Mouse (Mus musculus): ENCODE measurements around the gene Ush2a. TPM values are rescaled to one million over a fixed set of nuclear protein-coding genes. Genes with fewer than 3 reads are reported as not detected.

The Ush2a gene
- polyA plus RNA-seq, 1 experiment from 2014 or later, result 0.12 TPM

DNA sequence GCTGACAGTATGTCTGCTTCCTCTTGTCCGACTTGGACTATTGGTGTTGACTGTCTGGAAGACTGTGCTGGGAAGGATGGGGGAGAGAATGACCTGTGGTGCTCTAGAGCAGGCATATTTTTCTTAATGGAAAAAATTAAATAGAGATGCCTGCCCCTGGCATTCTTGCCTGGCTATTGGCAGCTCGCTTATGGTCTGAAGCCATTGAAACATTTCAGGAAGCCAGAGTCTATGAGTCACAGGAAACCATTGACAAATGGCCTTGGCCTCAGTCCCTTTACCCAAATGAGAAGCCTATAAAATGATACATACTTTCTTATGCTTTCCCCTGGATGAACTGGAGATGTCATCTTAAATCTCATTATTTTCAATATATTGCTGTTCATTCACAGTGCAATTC lies 92.9 kb downstream of the Ush2a start:
- Histone ChIP-seq H3K9me3 (ENCODE audit: control insufficient read depth, low read length) (no peaks in the 10 kb centered on the region), H3K27me3 (ENCODE audit: control insufficient read depth, insufficient read depth, low read length) (no peaks in the 10 kb centered on the region), H3K4me3 (ENCODE audit: low read depth, low read length) (no peak overlapping the region), H3K4me1 (replicated peaks; ENCODE audit: control insufficient read depth, insufficient read depth, low read length) (no peaks in the 10 kb centered on the region), H3K27ac (ENCODE audit: low read depth, low read length) (no peak overlapping the region), H3K9ac (ENCODE audit: low read length) (no peak overlapping the region), H3K36me3 (ENCODE audit: control insufficient read depth, insufficient read depth, low read length) (no peaks in the 10 kb centered on the region), H3K4me2 (ENCODE audit: low read depth, low read length, severe bottlenecking) (no peak overlapping the region)
- no peak for ATAC-seq (replicated peaks; ENCODE audit: low FRiP score)
- 93% methylated on average over 2 of the region's 2 CpGs for WGBS
- no peak for DNase-seq (ENCODE audit: low spot score)

DNA sequence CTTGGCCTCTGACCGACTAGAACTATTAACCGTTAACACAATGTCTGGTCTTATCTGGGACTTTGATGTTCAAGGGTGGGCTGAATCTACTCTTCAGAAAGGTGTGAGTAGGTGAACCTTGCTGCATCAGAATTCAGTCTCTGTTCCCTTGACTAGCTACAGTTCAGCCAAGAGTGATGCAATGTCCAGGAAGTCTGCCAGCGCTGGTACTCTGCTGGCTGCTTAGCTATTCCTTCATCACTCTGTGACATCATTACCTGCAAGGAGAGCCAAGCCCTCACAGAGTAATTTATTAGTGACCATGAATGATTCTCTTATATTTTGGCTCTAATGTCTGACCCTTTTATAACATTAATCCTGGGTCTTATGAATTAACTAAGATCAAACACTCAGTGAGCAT lies 101.7 kb downstream of the Ush2a start:
- WGBS, result 87% methylated on average over 3 of the region's 3 CpGs
- DNase-seq (ENCODE audit: low spot score), result no peak

DNA sequence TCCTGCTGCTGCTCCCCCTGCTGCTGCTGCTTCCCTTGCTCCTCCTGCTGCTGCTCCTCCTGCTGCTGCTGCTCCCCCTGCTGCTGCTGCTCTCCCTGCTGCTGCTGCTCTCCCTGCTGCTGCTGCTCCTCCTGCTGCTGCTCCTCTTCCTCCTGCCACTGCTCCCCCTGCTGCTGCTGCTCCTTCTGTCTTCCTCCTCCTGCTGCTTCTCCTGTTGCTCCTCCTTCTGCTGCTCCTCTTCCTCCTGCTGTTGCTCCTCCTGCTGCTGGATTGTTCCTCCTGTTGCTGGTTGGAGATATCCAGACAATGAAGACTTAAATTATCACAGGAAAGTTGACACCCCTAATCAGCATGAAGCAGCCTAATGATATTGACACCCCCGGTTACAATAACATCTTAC lies 123.4 kb downstream of the Ush2a start:
- no peaks in the 10 kb centered on the region for H3K36me3 ChIP-seq (ENCODE audit: control insufficient read depth, insufficient read depth, low read length)
- H3K4me3 ChIP-seq (ENCODE audit: low read depth, low read length), result no peak overlapping the region
- DNase-seq (ENCODE audit: low spot score) (no peak), ATAC-seq (replicated peaks; ENCODE audit: low FRiP score) (no peak)
- H3K9me3 ChIP-seq (ENCODE audit: control insufficient read depth, low read length), result no peaks in the 10 kb centered on the region
- no peak overlapping the region for H3K27ac ChIP-seq (ENCODE audit: low read depth, low read length)
- WGBS, result 77% methylated on average over 1 of the region's 1 CpGs
- no peaks in the 10 kb centered on the region for H3K27me3 ChIP-seq (ENCODE audit: control insufficient read depth, insufficient read depth, low read length)
- H3K4me1 ChIP-seq (replicated peaks; ENCODE audit: control insufficient read depth, insufficient read depth, low read length), result no peaks in the 10 kb centered on the region
- no peak overlapping the region for H3K9ac ChIP-seq (ENCODE audit: low read length)
- H3K4me2 ChIP-seq (ENCODE audit: low read depth, low read length, severe bottlenecking), result no peak overlapping the region

More for the DNA sequence above, 101.7 kb downstream of the Ush2a start:
- H3K4me1 ChIP-seq (replicated peaks; ENCODE audit: control insufficient read depth, insufficient read depth, low read length), result no peaks in the 10 kb centered on the region
- no peak overlapping the region for H3K4me3 ChIP-seq (ENCODE audit: low read depth, low read length)
- H3K4me2 ChIP-seq (ENCODE audit: low read depth, low read length, severe bottlenecking), result no peak overlapping the region
- H3K27me3 ChIP-seq (ENCODE audit: control insufficient read depth, insufficient read depth, low read length), result no peaks in the 10 kb centered on the region
- no peak for ATAC-seq (replicated peaks; ENCODE audit: low FRiP score)
- no peaks in the 10 kb centered on the region for H3K9me3 ChIP-seq (ENCODE audit: control insufficient read depth, low read length)
- no peak overlapping the region for H3K9ac ChIP-seq (ENCODE audit: low read length)
- no peak overlapping the region for H3K27ac ChIP-seq (ENCODE audit: low read depth, low read length)
- H3K36me3 ChIP-seq (ENCODE audit: control insufficient read depth, insufficient read depth, low read length), result no peaks in the 10 kb centered on the region

DNA sequence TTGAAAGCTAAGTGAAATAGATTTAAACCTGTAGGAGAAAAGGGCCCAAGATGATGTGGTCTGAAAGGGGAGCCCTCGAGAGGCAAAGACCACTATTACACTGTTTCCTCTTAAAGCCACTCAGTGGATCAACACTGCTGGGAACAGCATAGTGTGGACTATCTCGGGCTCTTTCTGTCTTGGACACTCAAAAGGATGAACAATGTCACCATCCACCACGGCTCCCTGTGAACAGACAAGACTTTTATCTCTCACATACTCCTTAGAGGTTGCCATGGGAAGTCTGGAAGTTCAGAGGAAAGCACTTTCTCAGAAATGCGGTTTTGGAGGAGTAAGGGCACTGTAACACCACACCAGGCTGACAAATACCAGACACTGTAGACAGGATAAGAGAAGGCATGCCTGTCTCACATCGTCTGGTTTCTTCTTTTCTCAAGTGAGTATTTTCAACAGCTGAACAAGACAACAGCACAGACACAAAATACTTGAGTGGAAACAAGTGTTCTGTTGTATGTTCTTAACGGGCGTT lies 124.0 kb downstream of the Ush2a start:
- H3K9ac ChIP-seq (ENCODE audit: low read length), result no peak overlapping the region
- H3K36me3 ChIP-seq (ENCODE audit: control insufficient read depth, insufficient read depth, low read length), result no peaks in the 10 kb centered on the region
- WGBS, result 79% methylated on average over 7 of the region's 7 CpGs
- H3K4me3 ChIP-seq (ENCODE audit: low read depth, low read length), result no peak overlapping the region
- no peaks in the 10 kb centered on the region for H3K9me3 ChIP-seq (ENCODE audit: control insufficient read depth, low read length)
- ATAC-seq (replicated peaks; ENCODE audit: low FRiP score), result no peak
- no peaks in the 10 kb centered on the region for H3K27me3 ChIP-seq (ENCODE audit: control insufficient read depth, insufficient read depth, low read length)
- DNase-seq (ENCODE audit: low spot score), result no peak
- H3K4me2 ChIP-seq (ENCODE audit: low read depth, low read length, severe bottlenecking), result no peak overlapping the region
- H3K4me1 ChIP-seq (replicated peaks; ENCODE audit: control insufficient read depth, insufficient read depth, low read length), result no peaks in the 10 kb centered on the region
- H3K27ac ChIP-seq (ENCODE audit: low read depth, low read length), result no peak overlapping the region

DNA sequence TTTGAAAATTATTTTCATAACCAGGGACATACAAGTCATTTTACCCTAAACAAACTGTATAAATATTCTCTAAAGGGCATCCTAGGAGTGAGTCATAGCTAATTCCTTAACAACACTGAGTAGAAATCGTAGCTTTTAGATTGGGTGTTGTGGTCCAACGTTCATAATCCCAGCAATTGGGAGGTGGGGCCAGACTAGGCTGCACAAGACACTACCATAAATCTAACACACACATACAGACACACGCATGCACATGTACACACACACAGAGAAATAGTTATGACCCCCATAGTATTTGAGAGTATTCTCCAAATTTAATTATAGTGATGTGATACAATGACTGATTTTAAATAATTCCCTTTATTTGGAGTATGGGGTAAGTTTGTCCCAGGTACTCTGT lies 125.5 kb downstream of the Ush2a start:
- H3K4me3 ChIP-seq (ENCODE audit: low read depth, low read length), result no peak overlapping the region
- no peak overlapping the region for H3K27ac ChIP-seq (ENCODE audit: low read depth, low read length)
- H3K4me1 ChIP-seq (replicated peaks; ENCODE audit: control insufficient read depth, insufficient read depth, low read length), result no peaks in the 10 kb centered on the region
- H3K9me3 ChIP-seq (ENCODE audit: control insufficient read depth, low read length), result no peaks in the 10 kb centered on the region
- no peaks in the 10 kb centered on the region for H3K27me3 ChIP-seq (ENCODE audit: control insufficient read depth, insufficient read depth, low read length)
- ATAC-seq (replicated peaks; ENCODE audit: low FRiP score), result no peak
- no peak overlapping the region for H3K9ac ChIP-seq (ENCODE audit: low read length)
- H3K4me2 ChIP-seq (ENCODE audit: low read depth, low read length, severe bottlenecking), result no peak overlapping the region
- 88% methylated on average over 3 of the region's 3 CpGs for WGBS
- DNase-seq (ENCODE audit: low spot score), result no peak
- no peaks in the 10 kb centered on the region for H3K36me3 ChIP-seq (ENCODE audit: control insufficient read depth, insufficient read depth, low read length)

DNA sequence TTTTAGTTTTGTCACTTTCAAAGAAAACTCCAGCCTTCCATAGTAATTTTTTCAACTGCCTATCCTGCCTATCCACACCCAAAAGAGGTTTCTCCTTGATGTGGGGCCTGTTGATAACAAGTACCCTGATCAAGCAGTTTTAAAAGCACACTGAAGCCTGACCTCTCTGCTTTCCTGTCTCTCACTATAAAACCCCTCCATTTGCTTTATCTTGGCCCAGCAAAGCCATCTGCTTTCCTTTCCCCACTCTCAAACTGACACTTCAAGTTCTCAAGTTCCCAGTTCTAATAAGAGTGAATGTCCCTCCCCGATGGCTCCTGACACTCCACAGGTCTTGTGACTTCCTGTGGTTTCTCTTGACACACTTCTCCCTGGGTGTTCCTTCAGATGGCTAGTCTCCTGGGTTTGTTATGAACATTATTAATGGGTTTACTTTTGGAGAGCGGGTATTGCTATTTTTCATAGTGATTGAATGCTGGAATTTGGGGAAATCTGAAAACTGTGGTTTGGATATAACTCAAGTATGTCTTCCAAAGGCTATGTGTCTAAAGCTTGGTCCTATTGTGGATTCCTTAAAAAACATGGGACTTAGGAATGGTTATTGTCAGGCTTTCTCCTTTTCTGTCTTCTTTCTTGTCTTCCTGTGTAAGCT lies 126.1 kb downstream of the Ush2a start:
- no peak for ATAC-seq (replicated peaks; ENCODE audit: low FRiP score)
- H3K4me1 ChIP-seq (replicated peaks; ENCODE audit: control insufficient read depth, insufficient read depth, low read length), result no peaks in the 10 kb centered on the region
- no peak overlapping the region for H3K4me3 ChIP-seq (ENCODE audit: low read depth, low read length)
- no peak overlapping the region for H3K27ac ChIP-seq (ENCODE audit: low read depth, low read length)
- H3K9me3 ChIP-seq (ENCODE audit: control insufficient read depth, low read length), result no peaks in the 10 kb centered on the region
- no peak for DNase-seq (ENCODE audit: low spot score)
- no peak overlapping the region for H3K9ac ChIP-seq (ENCODE audit: low read length)
- no peaks in the 10 kb centered on the region for H3K36me3 ChIP-seq (ENCODE audit: control insufficient read depth, insufficient read depth, low read length)
- no peaks in the 10 kb centered on the region for H3K27me3 ChIP-seq (ENCODE audit: control insufficient read depth, insufficient read depth, low read length)
- no peak overlapping the region for H3K4me2 ChIP-seq (ENCODE audit: low read depth, low read length, severe bottlenecking)
- WGBS, result 89% methylated on average over 2 of the region's 2 CpGs

DNA sequence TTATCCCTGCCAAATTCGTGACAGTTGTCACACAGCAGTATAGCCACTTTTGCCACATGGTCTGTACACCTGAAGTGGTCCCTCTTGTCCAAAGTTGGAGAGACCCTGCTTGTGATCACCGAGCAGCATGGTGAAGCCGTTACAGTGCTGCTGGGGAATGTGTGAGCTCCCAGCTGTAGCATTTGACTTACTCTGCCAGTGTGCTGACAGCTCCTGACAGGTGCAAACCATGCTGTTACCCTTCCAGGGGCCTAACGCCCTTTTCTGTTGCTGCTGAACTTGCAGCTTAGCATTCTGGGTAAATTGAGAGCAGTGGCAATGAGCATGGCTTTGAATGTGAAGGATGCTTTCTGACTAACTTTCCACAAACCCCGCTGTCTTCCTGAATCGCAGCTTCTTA lies 128.3 kb downstream of the Ush2a start:
- Histone ChIP-seq H3K9me3 (ENCODE audit: control insufficient read depth, low read length) (no peaks in the 10 kb centered on the region), H3K36me3 (ENCODE audit: control insufficient read depth, insufficient read depth, low read length) (no peaks in the 10 kb centered on the region), H3K27ac (ENCODE audit: low read depth, low read length) (no peak overlapping the region), H3K4me3 (ENCODE audit: low read depth, low read length) (no peak overlapping the region), H3K27me3 (ENCODE audit: control insufficient read depth, insufficient read depth, low read length) (no peaks in the 10 kb centered on the region), H3K4me1 (replicated peaks; ENCODE audit: control insufficient read depth, insufficient read depth, low read length) (no peaks in the 10 kb centered on the region), H3K4me2 (ENCODE audit: low read depth, low read length, severe bottlenecking) (no peak overlapping the region), H3K9ac (ENCODE audit: low read length) (no peak overlapping the region)
- 75% methylated on average over 6 of the region's 6 CpGs for WGBS
- DNase-seq (ENCODE audit: low spot score) (no peak), ATAC-seq (replicated peaks; ENCODE audit: low FRiP score) (no peak)

DNA sequence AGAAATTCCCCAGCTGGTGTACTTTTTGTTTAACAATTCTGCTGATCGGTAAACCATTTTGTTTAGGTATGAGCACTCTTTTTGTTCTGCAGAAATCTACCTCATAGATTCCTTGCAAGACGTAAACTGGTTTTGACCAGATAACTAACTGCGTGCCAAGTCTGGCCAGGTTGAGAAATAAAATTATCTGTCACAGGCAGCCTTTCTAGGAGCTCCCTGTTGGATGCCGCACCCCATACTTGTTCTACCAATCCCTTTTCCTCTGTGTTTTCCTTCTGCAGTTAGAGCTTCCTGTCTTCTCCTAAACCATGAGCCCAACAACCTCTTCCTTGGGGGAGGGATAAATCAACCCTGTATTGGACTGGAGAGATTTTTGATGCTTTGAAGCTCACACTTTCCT lies 145.4 kb downstream of the Ush2a start:
- Histone ChIP-seq H3K36me3 (ENCODE audit: control insufficient read depth, insufficient read depth, low read length) (no peaks in the 10 kb centered on the region), H3K9ac (ENCODE audit: low read length) (no peak overlapping the region), H3K27ac (ENCODE audit: low read depth, low read length) (no peak overlapping the region), H3K9me3 (ENCODE audit: control insufficient read depth, low read length) (no peaks in the 10 kb centered on the region), H3K4me2 (ENCODE audit: low read depth, low read length, severe bottlenecking) (no peak overlapping the region), H3K4me3 (ENCODE audit: low read depth, low read length) (no peak overlapping the region), H3K27me3 (ENCODE audit: control insufficient read depth, insufficient read depth, low read length) (no peaks in the 10 kb centered on the region), H3K4me1 (replicated peaks; ENCODE audit: control insufficient read depth, insufficient read depth, low read length) (no peaks in the 10 kb centered on the region)
- no peak for ATAC-seq (replicated peaks; ENCODE audit: low FRiP score)
- DNase-seq (ENCODE audit: low spot score), result no peak
- WGBS, result 88% methylated on average over 4 of the region's 4 CpGs

Measured in forebrain, embryonic 11.5 days (tissue).